Mouse (Mus musculus): ENCODE data around the gene Adcy1. TPM values are rescaled to one million over a fixed set of nuclear protein-coding genes. Genes with fewer than 3 reads are reported as not detected.
"Not testable (repeated sequence)": the region's sequence is repeated elsewhere in the genome, so short reads cannot be mapped to it uniquely, and the experiment has no call there.

The Adcy1 gene
- polyA plus RNA-seq, 1 experiment, result 2.3 TPM

DNA sequence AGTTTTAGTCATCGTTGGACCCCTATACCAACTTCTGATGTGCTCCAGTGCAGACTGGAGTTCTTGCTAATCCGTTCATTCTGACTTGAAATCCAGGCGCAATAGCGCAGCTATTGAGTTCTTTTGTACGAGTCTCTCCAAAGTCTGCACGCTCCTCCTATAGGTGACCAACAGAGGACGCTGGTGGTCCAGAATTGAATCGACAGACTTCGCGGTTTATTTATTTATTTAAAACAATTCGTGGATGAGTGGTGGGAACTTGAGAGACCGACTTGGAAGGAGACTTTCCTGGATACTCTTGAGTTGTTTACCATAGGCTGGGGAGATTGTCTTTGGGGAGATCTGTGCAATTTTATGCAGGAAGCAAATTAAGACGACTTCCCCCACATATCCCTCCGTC lies 151.5 kb downstream of the Adcy1 start:
- TF ChIP-seq CTCF (IDR thresholded peaks at IDR 0.05; ENCODE audit: borderline replicate concordance, control insufficient read depth, extremely low read depth, insufficient read depth, low read length, poor library complexity), result no peak
- TF ChIP-seq POLR2A (IDR thresholded peaks at IDR 0.05; ENCODE audit: control insufficient read depth, extremely low read depth, insufficient read depth, low read length, poor library complexity), result no peak
- no peaks in the 10 kb centered on the region for H3K4me1 ChIP-seq (replicated peaks; ENCODE audit: control insufficient read depth, insufficient read depth, low read length)
- no peak overlapping the region for H3K27ac ChIP-seq (ENCODE audit: control insufficient read depth, insufficient read depth, low read length)
- no peak for DNase-seq
- WGBS, result 5% methylated on average over 14 of the region's 14 CpGs
- H3K36me3 ChIP-seq (ENCODE audit: control insufficient read depth, insufficient read depth, low read length), result no peaks in the 10 kb centered on the region
- no peak overlapping the region for H3K4me3 ChIP-seq (ENCODE audit: control insufficient read depth, insufficient read depth, low read length)
- no peaks in the 10 kb centered on the region; the same call in 1 of the 2 replicates for H3K27me3 ChIP-seq (ENCODE audit: control insufficient read depth, insufficient read depth, low read length)

DNA sequence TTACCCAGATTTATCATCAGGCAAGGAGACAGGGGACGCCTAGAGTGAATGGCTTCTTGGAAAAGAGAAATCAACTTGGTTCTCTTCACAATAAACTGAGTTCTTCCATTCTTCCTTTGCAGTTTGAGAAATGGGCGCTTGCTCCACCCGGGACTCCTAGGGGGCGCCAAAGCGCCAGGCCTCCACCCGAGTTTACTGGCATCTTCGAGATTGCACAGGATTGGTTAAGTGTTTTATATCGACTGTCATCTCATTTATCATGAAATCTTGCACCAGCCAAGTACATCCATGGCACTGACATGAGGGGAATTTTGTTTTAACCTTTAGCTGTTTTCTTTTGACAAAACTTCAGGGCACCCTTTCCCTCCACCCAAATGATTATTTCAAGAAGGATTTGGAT lies 152.4 kb downstream of the Adcy1 start:
- WGBS, result 10% methylated on average over 8 of the region's 8 CpGs
- DNase-seq, result peak; percentile 13

DNA sequence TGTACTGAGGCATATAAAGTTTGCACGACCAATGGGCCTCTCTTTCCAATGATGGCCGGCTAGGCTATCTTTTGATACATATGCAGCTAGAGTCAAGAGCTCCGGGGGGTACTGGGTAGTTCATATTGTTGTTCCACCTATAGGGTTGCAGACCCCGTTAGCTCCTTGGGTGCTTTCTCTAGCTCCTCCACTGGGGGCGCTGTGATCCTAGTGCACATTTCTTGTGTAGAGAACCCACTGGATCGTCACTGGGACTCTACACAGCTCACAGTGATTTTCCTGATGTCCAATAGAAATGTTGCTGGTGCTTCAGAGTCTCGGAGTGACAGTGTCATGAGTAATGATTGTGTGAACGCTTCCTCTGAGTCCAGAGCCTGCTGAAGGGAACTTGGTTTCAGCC lies 158.5 kb downstream of the Adcy1 start:
- H3K27me3 ChIP-seq (ENCODE audit: control insufficient read depth, insufficient read depth, low read length); H3K4me3 ChIP-seq (ENCODE audit: control insufficient read depth, insufficient read depth, low read length); H3K36me3 ChIP-seq (ENCODE audit: control insufficient read depth, insufficient read depth, low read length); DNase-seq; H3K4me1 ChIP-seq (replicated peaks; ENCODE audit: control insufficient read depth, insufficient read depth, low read length); H3K27ac ChIP-seq (ENCODE audit: control insufficient read depth, insufficient read depth, low read length): not testable (repeated sequence)
- WGBS, result 76% methylated on average over 8 of the region's 8 CpGs

More for the DNA sequence above, 152.4 kb downstream of the Adcy1 start:
- H3K4me3 ChIP-seq (ENCODE audit: control insufficient read depth, insufficient read depth, low read length), result no peak overlapping the region
- H3K4me1 ChIP-seq (replicated peaks; ENCODE audit: control insufficient read depth, insufficient read depth, low read length), result no peaks in the 10 kb centered on the region
- no peaks in the 10 kb centered on the region; the same call in 1 of the 2 replicates for H3K27me3 ChIP-seq (ENCODE audit: control insufficient read depth, insufficient read depth, low read length)
- TF ChIP-seq CTCF (IDR thresholded peaks at IDR 0.05; ENCODE audit: borderline replicate concordance, control insufficient read depth, extremely low read depth, insufficient read depth, low read length, poor library complexity), result no peak
- TF ChIP-seq POLR2A (IDR thresholded peaks at IDR 0.05; ENCODE audit: control insufficient read depth, extremely low read depth, insufficient read depth, low read length, poor library complexity), result no peak
- H3K36me3 ChIP-seq (ENCODE audit: control insufficient read depth, insufficient read depth, low read length), result no peaks in the 10 kb centered on the region
- H3K27ac ChIP-seq (ENCODE audit: control insufficient read depth, insufficient read depth, low read length), result no peak overlapping the region

DNA sequence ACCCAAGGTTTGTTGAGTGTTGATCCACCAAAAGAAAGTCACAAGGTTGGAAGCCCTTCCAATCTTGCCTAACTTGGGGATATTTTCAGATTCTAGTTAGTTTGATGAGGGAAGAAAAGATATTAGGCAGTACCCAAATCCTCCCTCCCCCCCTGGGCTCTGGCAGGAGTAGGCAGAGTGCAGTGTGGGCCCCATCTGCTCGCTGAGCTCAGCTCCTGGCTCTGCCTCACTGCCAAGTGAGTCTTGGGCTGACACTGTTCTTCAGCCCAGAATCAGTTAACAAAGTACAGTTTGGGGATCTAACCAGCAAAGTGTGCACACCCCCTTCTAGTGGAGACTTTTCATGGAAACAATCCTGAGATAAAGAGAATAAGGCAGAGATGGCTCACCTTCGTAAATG lies 162.9 kb downstream of the Adcy1 start:
- Histone ChIP-seq H3K27me3 (ENCODE audit: control insufficient read depth, insufficient read depth, low read length) (no peaks in the 10 kb centered on the region), H3K4me1 (replicated peaks; ENCODE audit: control insufficient read depth, insufficient read depth, low read length) (no peaks in the 10 kb centered on the region), H3K27ac (ENCODE audit: control insufficient read depth, insufficient read depth, low read length) (no peak overlapping the region), H3K36me3 (ENCODE audit: control insufficient read depth, insufficient read depth, low read length) (no peaks in the 10 kb centered on the region), H3K4me3 (ENCODE audit: control insufficient read depth, insufficient read depth, low read length) (no peak overlapping the region)
- DNase-seq, result no peak
- 70% methylated on average over 2 of the region's 2 CpGs for WGBS
- no peak for TF ChIP-seq POLR2A (IDR thresholded peaks at IDR 0.05; ENCODE audit: control insufficient read depth, extremely low read depth, insufficient read depth, low read length, poor library complexity)
- TF ChIP-seq CTCF (IDR thresholded peaks at IDR 0.05; ENCODE audit: borderline replicate concordance, control insufficient read depth, extremely low read depth, insufficient read depth, low read length, poor library complexity), result no peak

DNA sequence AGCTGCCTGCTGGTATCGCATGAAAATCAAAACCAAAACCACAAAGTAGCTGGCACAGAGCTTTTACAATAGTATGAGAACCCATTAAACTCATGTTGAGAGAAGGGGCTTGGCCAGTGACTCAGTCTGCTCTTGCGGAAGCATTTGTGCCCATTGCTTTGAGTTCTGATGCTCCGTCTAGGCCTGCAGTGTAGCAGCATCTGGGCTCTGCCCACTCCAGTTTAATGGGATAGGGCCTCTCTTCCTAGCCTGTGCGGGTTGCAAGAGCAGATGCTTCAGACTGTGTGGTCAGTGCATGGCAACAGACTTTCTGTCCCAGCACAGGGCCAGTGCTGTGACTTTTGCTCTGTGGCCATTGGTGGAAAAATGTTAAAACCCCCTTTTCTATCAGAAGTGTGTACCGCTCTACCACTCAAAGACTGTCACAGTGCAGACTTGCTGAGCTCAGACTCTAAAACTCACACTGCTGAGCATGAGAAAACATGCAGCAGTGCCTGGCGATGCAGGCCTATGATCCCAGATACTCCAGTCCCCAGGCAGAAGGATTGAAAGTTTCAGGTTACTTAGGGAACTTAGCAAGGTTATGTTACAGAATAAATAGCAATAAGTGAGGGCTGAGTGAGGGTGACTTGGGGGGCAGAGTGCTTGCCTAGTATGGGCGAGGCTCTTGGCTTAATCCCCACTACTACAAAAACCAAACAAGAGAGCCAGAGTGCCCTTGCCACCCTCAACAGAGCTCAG lies 163.7 kb downstream of the Adcy1 start:
- Histone ChIP-seq H3K4me3 (ENCODE audit: control insufficient read depth, insufficient read depth, low read length) (no peak overlapping the region), H3K27me3 (ENCODE audit: control insufficient read depth, insufficient read depth, low read length) (no peaks in the 10 kb centered on the region), H3K36me3 (ENCODE audit: control insufficient read depth, insufficient read depth, low read length) (no peaks in the 10 kb centered on the region), H3K4me1 (replicated peaks; ENCODE audit: control insufficient read depth, insufficient read depth, low read length) (no peaks in the 10 kb centered on the region), H3K27ac (ENCODE audit: control insufficient read depth, insufficient read depth, low read length) (no peak overlapping the region)
- no peak for DNase-seq
- TF ChIP-seq POLR2A (IDR thresholded peaks at IDR 0.05; ENCODE audit: control insufficient read depth, extremely low read depth, insufficient read depth, low read length, poor library complexity), result no peak
- WGBS, result 90% methylated on average over 7 of the region's 7 CpGs

DNA sequence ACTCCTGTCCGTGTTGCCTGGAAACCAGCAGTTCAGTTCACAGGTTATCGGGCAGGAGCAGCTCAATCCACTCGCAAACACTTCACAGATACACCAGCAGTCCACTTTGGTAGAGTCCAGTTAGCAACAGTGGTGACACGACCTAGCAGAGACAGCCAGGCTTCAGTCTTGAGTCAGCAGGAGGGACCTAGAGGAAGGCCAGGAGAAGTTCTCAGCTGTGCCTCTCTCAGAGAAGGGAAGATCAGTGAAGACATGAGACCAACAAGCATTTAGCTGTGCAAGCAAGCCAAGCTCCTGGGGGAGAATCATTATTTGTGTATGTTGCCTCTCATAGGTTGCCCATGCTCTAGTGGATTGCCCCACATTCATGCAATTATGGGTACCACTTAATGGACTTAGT lies 164.8 kb downstream of the Adcy1 start:
- no peak overlapping the region for H3K4me3 ChIP-seq (ENCODE audit: control insufficient read depth, insufficient read depth, low read length)
- no peak for DNase-seq
- no peak for TF ChIP-seq CTCF (IDR thresholded peaks at IDR 0.05; ENCODE audit: borderline replicate concordance, control insufficient read depth, extremely low read depth, insufficient read depth, low read length, poor library complexity)
- no peak for TF ChIP-seq POLR2A (IDR thresholded peaks at IDR 0.05; ENCODE audit: control insufficient read depth, extremely low read depth, insufficient read depth, low read length, poor library complexity)
- no peaks in the 10 kb centered on the region for H3K36me3 ChIP-seq (ENCODE audit: control insufficient read depth, insufficient read depth, low read length)
- WGBS, result 89% methylated on average over 4 of the region's 4 CpGs
- H3K27me3 ChIP-seq (ENCODE audit: control insufficient read depth, insufficient read depth, low read length), result no peaks in the 10 kb centered on the region
- H3K27ac ChIP-seq (ENCODE audit: control insufficient read depth, insufficient read depth, low read length), result no peak overlapping the region
- H3K4me1 ChIP-seq (replicated peaks; ENCODE audit: control insufficient read depth, insufficient read depth, low read length), result no peaks in the 10 kb centered on the region

Other genes with a start within 250 kb of the Adcy1 start
- not detected in 2 replicates for gene Gm11983, start 225.8 kb upstream of the Adcy1 start, polyA plus RNA-seq (2012; rRNA removed)
- not detected in 2 replicates for gene Gm11985, start 125.1 kb downstream of the Adcy1 start, polyA plus RNA-seq (2012; rRNA removed)
- 0.30 and 0.37 TPM in 2 replicates for gene Igfbp1, start 134.3 kb downstream of the Adcy1 start, polyA plus RNA-seq (2012; rRNA removed)
- gene Igfbp3, start 150.4 kb downstream of the Adcy1 start, polyA plus RNA-seq (2012; rRNA removed), result 11.9 and 12.1 TPM in 2 replicates

Data from thymus, adult 2 months (tissue).